Mouse (Mus musculus) granulocyte monocyte progenitor cell, adult 5-6 weeks (primary cell): ENCODE measurements around the gene Ggct. TPM values are rescaled to one million over a fixed set of nuclear protein-coding genes. Genes with fewer than 3 reads are reported as not detected.
A peak's percentile ranks its signal among the peaks of the same experiment; 100 is the strongest.

ENCODE experiments used
- ATAC-seq: replicated peaks from 2 replicates; pipeline ENCODE4 v1.8.0; 2016; ENCODE audit warnings: mild to moderate bottlenecking, moderate TSS enrichment, inconsistent platforms; ENCODE audit not compliant: poor library complexity, severe bottlenecking
- total RNA-seq, 2 experiments: library from RNA; stranded (forward) in 1 of 2; stranded (reverse) in 1 of 2; fragments of 200-712, 200-1000 nt in 1 of 2; fragments of >200 nt in 1 of 2; fragmentation: Nextera tagmentation in 1 of 2; gene quantifications; 2 replicates each; pipeline ENCODE4 v1.2.3; 2014 to 2017

Gene Ggct
- total RNA-seq, 2 experiments from 2014 or later: 18.7 to 39.6 TPM

- no peak for ATAC-seq
Measured at GRCm38 (mm10) chr6:55001320-55001719, 8.6 kb upstream of the Ggct start.

DNA sequence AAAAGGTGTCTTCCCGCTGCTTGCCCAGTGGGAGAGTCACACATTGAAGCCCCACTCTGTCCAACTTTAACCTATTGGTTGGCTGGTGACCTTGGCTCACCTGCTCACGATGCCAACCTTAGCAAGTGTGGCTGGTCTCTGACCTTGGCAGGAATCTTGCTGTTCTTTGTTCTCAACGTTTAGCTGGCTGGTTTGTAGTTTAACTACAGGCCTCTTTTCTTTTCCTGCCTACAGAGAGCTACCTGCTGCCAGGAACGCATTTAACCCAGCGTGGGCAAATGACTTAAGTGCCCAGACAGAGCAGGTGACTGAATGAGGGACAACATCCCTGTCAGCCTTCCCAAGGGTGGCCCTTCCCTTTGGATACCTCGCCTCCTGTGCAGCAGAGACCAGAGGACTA lies 5.0 kb upstream of the Ggct start:
- ATAC-seq: no peak

DNA sequence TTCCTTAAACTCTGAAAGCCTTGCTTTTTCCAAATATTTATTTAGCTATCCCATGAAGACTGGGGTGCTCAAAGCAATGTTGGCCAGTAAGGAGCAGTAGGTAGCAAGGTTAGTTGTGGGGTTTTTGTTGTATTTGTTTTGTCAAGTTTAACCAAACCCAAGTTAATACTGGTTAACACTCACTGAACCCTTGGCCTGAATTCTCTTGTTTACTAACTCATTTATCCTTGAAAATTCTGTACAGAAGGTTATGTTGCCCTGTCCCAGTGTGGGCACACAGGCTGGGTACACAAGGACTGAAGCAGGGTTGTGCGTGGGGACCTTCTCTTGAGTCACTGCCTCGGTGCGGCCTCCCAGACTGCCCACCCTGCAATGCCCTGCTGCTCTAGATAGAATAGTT lies 3.6 kb upstream of the Ggct start:
- ATAC-seq: no peak

GRCm38 (mm10) chr6:54992141-54992540 lies 609 bp downstream of the Ggct start:
- no peak for ATAC-seq

DNA sequence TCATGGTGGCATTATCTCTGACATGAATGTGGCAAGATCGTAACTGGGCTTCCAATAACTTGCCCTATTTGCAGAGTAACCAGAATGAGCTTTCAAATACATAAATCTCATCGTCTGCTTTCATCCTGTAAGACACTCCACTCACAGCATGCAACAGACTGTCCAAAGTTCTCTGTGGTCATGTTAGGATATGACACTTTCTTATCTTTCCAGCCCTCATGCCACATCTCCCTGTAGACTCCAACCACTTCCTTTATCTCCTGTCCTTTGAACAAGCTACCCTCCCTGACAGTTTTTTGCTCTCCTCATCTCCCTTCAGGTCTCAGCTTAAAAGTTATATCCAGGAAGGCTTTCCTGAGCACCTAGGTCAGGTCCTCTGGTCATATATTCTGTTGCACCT lies 1.6 kb downstream of the Ggct start:
- ATAC-seq: peak; percentile 35

- no peak for ATAC-seq
Measured at GRCm38 (mm10) chr6:54988141-54988540, 4.6 kb downstream of the Ggct start.

DNA sequence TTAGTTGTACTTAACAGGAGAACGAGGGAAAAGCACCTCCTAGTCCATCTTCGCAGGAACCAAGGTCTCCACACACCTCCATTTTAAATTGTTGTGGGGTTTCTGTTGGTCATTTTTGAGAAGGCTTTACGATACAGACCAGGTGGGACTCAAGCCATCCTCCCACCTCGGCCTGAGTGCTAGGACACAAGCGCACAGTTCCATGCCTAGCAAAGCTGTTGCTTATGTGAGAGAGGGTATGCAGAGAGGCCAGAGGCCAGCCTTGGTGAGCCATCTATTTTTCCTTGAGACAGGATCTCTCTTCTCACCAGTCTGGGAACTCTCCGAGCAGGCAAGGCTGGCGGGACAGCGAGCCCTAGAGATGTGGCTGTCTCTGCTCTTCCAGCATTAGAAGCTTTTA lies 8.7 kb downstream of the Ggct start:
- no peak for ATAC-seq

DNA sequence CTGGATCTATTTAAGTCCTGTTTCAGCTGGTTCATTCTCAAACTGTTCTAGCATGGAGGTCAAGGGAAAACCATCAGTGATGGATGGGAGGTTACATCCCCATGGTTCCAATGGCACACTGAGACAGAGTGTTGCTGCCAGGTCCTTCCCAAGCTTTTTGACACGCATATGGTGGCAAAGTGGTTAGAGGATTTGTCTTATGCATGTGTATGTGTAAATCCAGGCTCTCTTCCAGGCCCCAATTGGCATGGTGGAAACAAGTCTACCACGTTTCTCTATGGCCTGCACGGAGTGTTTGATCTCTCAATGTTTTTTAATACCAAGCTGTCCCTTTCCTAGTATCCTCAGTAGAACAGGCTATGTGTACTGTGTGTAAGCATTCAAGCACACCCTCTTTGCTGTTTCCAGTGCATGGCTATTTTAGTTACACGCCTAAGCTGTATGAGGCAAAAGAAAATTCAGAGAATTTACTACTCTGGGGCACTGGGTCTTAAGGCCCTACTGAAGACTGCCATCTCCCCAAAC lies 9.2 kb downstream of the Ggct start:
- no peak for ATAC-seq

- no peak for ATAC-seq
Measured at GRCm38 (mm10) chr6:54979426-54979825, 13.3 kb downstream of the Ggct start.

- no peak for ATAC-seq
Measured at GRCm38 (mm10) chr6:54975616-54976015, 17.1 kb downstream of the Ggct start.

DNA sequence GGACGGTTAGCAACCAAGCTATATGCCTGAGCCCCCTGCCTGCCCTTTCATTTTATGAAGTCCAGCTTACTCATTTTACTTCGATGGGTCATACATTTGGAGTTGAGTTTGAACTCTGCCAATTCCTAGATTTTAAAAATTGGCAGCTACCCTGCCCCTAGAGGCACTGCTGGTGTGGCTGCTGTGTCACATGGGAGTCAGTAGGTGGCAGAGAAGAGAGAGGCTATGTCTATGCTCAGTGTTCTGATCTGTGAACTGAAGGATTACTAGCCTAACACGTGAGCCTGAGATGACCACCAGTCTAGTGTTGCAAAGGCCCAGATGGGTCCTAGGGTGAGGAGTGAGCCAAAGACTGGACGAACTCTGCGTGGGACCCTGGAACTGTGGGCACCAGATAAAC lies 18.2 kb downstream of the Ggct start:
- peak; percentile 42 for ATAC-seq

- peak; percentile 50 for ATAC-seq
Measured at GRCm38 (mm10) chr6:54972929-54973211, 19.9 kb downstream of the Ggct start.

DNA sequence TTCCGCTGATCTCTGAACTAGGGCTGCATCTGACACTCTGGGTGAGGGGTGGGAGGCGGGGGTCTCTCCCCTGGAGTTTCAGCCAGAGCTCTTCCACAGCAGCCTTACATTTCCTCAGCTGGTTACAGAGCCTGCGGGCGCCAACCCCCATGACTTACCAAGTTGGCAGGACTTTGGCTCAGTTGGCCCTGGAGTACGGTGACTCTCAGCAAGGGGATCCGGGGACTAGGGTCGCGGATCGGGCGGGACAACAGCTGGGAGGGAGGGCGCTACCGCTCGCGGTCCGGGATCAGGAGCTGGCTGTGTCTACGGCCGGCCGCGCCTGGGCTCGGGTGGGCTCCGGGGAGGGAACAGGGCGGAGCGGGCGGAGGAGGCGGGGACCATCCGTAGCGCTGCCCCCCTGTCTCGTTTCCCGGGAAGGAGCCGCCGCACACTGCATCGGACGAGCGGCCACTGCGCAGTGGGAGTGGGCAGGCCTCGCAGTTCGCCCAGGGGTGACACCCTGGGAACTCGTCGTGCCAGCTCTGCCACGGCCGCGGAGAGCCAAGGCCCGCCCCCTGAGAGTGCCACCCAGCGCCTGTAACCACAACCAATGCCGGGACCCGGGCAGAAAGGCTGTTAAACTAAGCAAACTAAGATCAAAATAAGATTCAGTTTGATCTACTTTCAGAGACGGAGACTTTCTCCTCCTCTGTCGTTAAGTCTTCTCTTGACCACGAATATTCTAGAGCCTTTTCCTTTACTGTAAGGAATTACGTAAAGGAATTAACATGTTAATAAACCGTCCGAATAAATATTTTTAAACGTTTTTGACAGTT lies 20.4 kb downstream of the Ggct start, which contains the start of gene Nod1:
Gene Nod1, minus strand, starts transcription at position 502 of the 818 bp plus-strand sequence.
- peak; percentile 87 for ATAC-seq

- peak; percentile 11; the same call in 1 of the 2 replicates for ATAC-seq
Measured at GRCm38 (mm10) chr6:54971731-54972110, 21.0 kb downstream of the Ggct start.

GRCm38 (mm10) chr6:54970506-54970905 lies 22.2 kb downstream of the Ggct start:
- ATAC-seq: no peak

GRCm38 (mm10) chr6:54969801-54970200 lies 22.9 kb downstream of the Ggct start:
- no peak for ATAC-seq

DNA sequence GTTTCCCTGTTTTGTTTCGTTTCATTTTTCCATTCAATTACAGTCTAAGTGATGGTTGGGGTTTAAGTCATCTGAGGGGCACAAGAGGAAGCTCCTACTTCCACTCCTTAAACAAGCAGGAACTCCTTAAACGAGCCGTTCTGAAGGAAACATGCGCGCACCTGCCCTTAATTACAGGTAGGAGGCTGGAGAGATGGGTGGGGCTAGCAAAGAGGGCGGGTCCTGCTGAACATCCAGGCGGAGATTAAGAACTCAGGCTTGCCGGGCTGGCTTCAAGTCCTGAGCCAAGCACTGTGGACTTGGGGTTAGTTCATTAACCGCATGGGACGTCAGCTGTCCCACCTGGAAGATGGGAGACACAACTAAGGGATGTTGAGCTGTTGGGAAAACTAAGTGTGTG lies 25.2 kb downstream of the Ggct start:
- ATAC-seq: no peak

DNA sequence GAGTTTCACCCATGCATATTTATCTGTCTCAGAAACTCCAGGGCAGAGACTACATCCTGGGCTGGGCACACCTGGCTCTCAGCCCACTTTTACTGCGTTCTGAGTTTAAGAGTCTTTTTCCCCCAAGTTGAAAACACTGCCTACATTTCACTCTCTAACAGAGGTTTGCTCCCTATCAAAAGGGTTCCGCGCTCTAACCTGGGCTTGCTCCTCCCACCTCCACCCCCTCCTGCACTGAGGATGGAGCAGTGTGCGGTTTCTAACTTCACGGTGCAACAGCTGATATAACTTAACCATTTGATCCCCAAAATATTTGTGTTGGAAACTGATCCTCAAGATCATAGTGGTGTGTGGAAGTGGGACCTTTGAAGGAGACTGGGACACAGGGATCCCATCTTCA lies 27.5 kb downstream of the Ggct start:
- no peak for ATAC-seq

DNA sequence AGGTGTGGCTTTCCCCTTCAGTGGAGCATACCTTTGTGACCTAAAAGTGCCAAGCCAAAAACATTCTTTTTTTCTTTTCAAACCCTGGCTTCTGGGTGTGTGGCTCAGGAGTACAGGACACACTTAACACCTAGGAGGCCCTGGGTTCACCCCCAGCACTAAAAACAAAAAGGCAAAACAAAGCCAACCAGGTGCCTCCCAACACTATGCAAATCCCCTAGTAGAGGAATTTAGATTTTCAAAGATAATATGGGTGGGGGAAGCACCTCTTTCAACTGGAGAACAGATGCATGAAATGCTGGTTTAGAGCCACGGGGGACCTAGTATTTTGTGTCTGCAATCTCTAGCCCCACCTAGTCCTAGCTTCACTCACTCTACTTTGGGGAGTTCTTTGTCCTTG lies 28.0 kb downstream of the Ggct start:
- ATAC-seq: no peak

DNA sequence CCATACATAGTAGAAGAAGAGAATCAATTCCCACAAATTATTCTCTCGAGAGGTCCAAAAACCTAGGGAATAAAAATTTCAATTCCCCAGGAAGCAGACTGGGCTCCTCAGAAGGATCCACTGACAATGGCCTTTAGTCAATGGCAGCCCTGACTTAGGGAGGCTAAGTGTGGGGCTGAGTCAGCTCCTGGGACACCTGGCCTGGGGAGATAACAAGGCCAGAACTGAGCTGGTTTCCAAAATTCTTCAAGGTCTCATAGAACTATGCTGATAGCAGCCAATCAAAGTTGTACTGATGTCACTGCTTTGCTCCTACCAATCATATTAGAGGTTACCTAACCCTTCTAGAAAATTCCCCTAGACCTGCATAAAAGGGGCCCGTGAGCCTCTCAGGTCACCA lies 29.2 kb downstream of the Ggct start:
- no peak for ATAC-seq

DNA sequence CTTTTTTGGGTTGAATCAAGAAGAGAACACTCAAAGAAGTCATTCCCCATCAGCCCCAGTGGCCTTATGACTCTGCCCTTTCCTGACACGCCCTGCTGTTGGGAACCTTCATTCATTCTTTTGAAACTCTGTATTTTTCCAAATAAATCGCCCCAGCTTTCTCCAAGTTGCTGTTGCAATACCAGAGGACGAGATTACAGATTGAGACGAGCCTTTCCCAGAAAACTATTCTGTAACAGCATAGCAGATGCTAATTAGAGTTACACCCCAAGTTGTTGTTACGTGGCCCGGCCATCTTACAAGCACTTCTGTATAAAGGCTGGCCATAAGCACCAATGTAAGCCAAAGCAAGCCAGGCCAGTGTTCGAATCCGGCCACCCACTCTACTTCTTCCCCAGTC lies 35.1 kb downstream of the Ggct start:
- ATAC-seq: no peak

DNA sequence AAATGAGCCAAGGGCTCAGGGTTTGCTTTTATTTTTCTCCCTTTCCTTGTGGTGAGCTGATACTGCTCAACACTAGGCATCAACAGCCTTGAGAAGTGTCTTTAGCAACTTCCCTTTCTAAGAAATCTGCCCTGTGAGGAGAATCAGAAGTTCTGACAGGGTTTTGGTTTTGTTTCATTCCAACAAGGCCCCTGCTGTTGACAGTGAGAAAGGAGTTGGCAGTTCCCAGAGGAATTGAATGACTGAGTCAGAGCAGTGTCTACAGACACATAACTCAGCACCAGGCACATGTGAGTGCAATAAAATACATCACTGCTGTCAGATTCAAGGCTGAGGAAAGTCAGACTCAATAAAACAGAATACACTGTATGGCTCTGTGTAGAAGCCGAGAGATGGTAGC lies 36.3 kb downstream of the Ggct start:
- ATAC-seq: peak; percentile 55
